Mouse (Mus musculus) erythroblast, embryonic 14.5 days (primary cell): Measurements from ENCODE around the gene Pik3ip1. TPM values are rescaled to one million over a fixed set of nuclear protein-coding genes. Genes with fewer than 3 reads are reported as not detected.

Source experiments
- H3K27me3 ChIP-seq: 2 replicates; pipeline ENCODE4 v1.6.1; 2012; ENCODE audit warnings: inconsistent platforms; ENCODE audit not compliant: control insufficient read depth
- H3K36me3 ChIP-seq: 2 replicates; pipeline ENCODE4 v1.6.1; 2012; ENCODE audit warnings: mild to moderate bottlenecking, inconsistent platforms; ENCODE audit not compliant: control insufficient read depth
- H3K4me1 ChIP-seq: 2 replicates; pipeline ENCODE4 v1.6.1; 2012; ENCODE audit warnings: inconsistent platforms; ENCODE audit not compliant: control insufficient read depth
- H3K4me3 ChIP-seq: replicated peaks from 2 replicates; pipeline ENCODE3; 2012; ENCODE audit warnings: moderate library complexity, mild to moderate bottlenecking, inconsistent platforms
- H3K9me3 ChIP-seq: 2 replicates; pipeline ENCODE4 v1.6.1; 2012; ENCODE audit warnings: low read length, inconsistent platforms, mixed read lengths; ENCODE audit not compliant: control insufficient read depth
- GATA1 ChIP-seq: IDR thresholded peaks from 2 replicates; pipeline ENCODE4 v1.6.1; 2012; ENCODE audit warnings: low read length, inconsistent platforms, mixed read lengths
- TAL1 ChIP-seq: IDR thresholded peaks from 3 replicates; pipeline ENCODE4 v1.6.1; 2012; ENCODE audit warnings: low read length, inconsistent platforms, mixed read lengths
- polyA plus RNA-seq: library from polyadenylated mRNA; stranded (reverse); fragments of >175 nt; gene quantifications from 2 replicates; pipeline ENCODE4 v1.2.3, GENCODE M21; 2012

Pik3ip1 gene
- polyA plus RNA-seq, 1 experiment, result 0.07 TPM

- no peak overlapping the region for H3K4me3 ChIP-seq
- peaks cover 35% of the 10 kb centered on the region for H3K4me1 ChIP-seq
- no peaks in the 10 kb centered on the region for H3K27me3 ChIP-seq
- TF ChIP-seq GATA1 (no peak), TAL1 (no peak)
- peaks cover 18% of the 10 kb centered on the region for H3K36me3 ChIP-seq
- peaks cover 2% of the 10 kb centered on the region for H3K9me3 ChIP-seq
Observed at GRCm38 (mm10) chr11:3381148-3381814, 51.1 kb downstream of the Pik3ip1 start.

- H3K36me3 ChIP-seq, result peaks cover 18% of the 10 kb centered on the region
- H3K9me3 ChIP-seq, result peaks cover 2% of the 10 kb centered on the region
- H3K4me1 ChIP-seq, result peaks cover 48% of the 10 kb centered on the region
- no peaks in the 10 kb centered on the region for H3K27me3 ChIP-seq
- TF ChIP-seq GATA1, result no peak
- no peak for TF ChIP-seq TAL1
- no peak overlapping the region for H3K4me3 ChIP-seq
Observed at GRCm38 (mm10) chr11:3382602-3383594, 52.7 kb downstream of the Pik3ip1 start.

DNA sequence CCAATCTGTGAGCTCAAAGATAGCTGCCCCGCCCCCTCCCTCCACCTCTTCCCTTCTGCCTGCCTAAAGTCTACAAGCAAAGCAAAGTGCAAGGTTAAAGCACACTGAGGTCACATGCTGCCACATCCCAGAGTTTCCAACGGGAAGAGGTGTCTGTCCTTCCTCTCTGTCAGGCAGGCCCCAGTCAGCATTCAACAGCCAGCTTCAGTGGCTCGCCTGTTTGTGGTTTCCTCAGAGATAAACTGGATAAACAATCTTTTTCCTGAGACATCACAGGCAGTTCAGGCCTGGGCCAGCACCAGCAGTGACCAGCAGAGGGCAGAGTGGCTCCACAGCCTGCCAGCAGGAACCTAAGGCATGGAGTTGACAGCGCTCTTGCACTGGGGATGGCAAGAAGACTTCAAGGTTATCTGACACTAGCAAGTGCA, 56.8 kb downstream of the Pik3ip1 start:
- TF ChIP-seq TAL1 (no peak), GATA1 (no peak)
- peaks cover 2% of the 10 kb centered on the region for H3K9me3 ChIP-seq
- H3K27me3 ChIP-seq, result no peaks in the 10 kb centered on the region
- no peak overlapping the region for H3K4me3 ChIP-seq
- peaks cover 20% of the 10 kb centered on the region for H3K36me3 ChIP-seq
- peaks cover 31% of the 10 kb centered on the region for H3K4me1 ChIP-seq

GRCm38 (mm10) chr11:3387482-3388196, 57.4 kb downstream of the Pik3ip1 start:
- peaks cover 30% of the 10 kb centered on the region for H3K4me1 ChIP-seq
- H3K4me3 ChIP-seq, result no peak overlapping the region
- TF ChIP-seq TAL1 (no peak), GATA1 (no peak)
- H3K9me3 ChIP-seq, result peaks cover 2% of the 10 kb centered on the region
- H3K27me3 ChIP-seq, result no peaks in the 10 kb centered on the region
- peaks cover 22% of the 10 kb centered on the region for H3K36me3 ChIP-seq

GRCm38 (mm10) chr11:3389996-3390395, 59.8 kb downstream of the Pik3ip1 start:
- no peak for TF ChIP-seq TAL1
- Histone ChIP-seq H3K36me3 (peaks cover 13% of the 10 kb centered on the region), H3K27me3 (no peaks in the 10 kb centered on the region), H3K9me3 (no peaks in the 10 kb centered on the region), H3K4me3 (no peak overlapping the region), H3K4me1 (peaks cover 26% of the 10 kb centered on the region)

- peaks cover 16% of the 10 kb centered on the region for H3K36me3 ChIP-seq
- H3K4me1 ChIP-seq, result peaks cover 20% of the 10 kb centered on the region
- no peaks in the 10 kb centered on the region for H3K9me3 ChIP-seq
- H3K27me3 ChIP-seq, result no peaks in the 10 kb centered on the region
- TF ChIP-seq GATA1 (no peak), TAL1 (no peak)
- no peak overlapping the region for H3K4me3 ChIP-seq
Observed at GRCm38 (mm10) chr11:3390789-3391188, 60.6 kb downstream of the Pik3ip1 start.

GRCm38 (mm10) chr11:3392526-3392925, 62.3 kb downstream of the Pik3ip1 start:
- Histone ChIP-seq H3K4me3 (no peak overlapping the region), H3K27me3 (no peaks in the 10 kb centered on the region), H3K4me1 (peaks cover 3% of the 10 kb centered on the region), H3K9me3 (no peaks in the 10 kb centered on the region), H3K36me3 (peaks cover 31% of the 10 kb centered on the region)
- no peak for TF ChIP-seq TAL1
- TF ChIP-seq GATA1, result no peak

Other genes starting within 250 kb of the Pik3ip1 start
- gene Sfi1, start 136.9 kb upstream of the Pik3ip1 start, polyA plus RNA-seq, result 0.41 and 0.42 TPM in 2 replicates
- gene Eif4enif1, start 128.0 kb upstream of the Pik3ip1 start, polyA plus RNA-seq, result 5.1 and 7.0 TPM in 2 replicates
- 3.4 and 5.6 TPM in 2 replicates for gene Drg1, start 64.0 kb upstream of the Pik3ip1 start, polyA plus RNA-seq
- gene Patz1, start 41.5 kb upstream of the Pik3ip1 start, polyA plus RNA-seq, result 1.8 and 2.0 TPM in 2 replicates
- 1.4 and 1.6 TPM in 2 replicates for gene Limk2, start 78.8 kb downstream of the Pik3ip1 start, polyA plus RNA-seq
- 0.06 and 0.08 TPM in 2 replicates for gene Rnf185, start 122.0 kb downstream of the Pik3ip1 start, polyA plus RNA-seq
- gene Pla2g3, start 157.9 kb downstream of the Pik3ip1 start, polyA plus RNA-seq, result 0.01 TPM in 1 of 2 replicates, not detected in the other
- gene Inpp5j, start 174.4 kb downstream of the Pik3ip1 start, polyA plus RNA-seq, result 0.01 TPM in 1 of 2 replicates, not detected in the other
- gene Selenom, start 184.3 kb downstream of the Pik3ip1 start, polyA plus RNA-seq, result 0.37 and 0.41 TPM in 2 replicates
- gene Smtn, start 210.2 kb downstream of the Pik3ip1 start, polyA plus RNA-seq, result 0.65 and 0.67 TPM in 2 replicates